Mouse (Mus musculus): ENCODE data around the gene Rffl. TPM values are rescaled to one million over a fixed set of nuclear protein-coding genes. Genes with fewer than 3 reads are reported as not detected.

The Rffl gene
- polyA plus RNA-seq, 1 experiment from 2014 or later = 12.8 TPM

DNA sequence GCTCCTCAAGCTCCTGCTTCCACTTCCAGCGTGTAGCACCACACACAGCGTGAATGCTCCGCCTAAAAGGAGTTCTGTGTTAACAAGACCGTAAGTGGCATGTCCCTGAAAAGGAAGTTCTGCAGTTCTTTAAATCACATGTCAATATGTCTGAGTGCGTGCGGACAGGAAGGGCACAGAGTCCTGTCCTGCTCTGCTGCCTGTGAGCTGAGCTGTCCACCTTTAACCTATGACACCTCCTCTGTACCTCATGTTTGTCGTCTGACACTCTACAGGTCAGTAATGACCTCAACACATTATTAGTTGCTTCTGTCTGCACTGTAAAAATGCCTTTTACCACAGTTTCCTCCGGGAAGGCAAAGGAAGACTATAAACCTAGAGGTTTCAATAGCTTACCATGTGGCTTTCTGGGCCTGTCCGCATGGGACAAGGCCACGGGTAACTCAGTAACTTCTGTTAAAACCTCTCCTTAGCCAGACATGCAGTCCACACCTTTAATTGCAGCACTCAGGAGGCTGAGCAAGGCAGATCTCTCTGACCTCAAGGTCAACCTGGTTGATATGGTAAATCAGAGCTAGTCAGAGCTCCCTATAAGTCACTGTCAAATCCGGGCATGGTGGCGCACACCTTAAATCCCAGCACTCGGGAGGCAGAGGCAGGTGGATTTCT, 50.1 kb downstream of the Rffl start:
- Histone ChIP-seq H3K9ac (replicated peaks; ENCODE audit: low read length) (no peak overlapping the region), H3K4me3 (ENCODE audit: low read depth, low read length) (no peak overlapping the region), H3K9me3 (replicated peaks; ENCODE audit: control insufficient read depth, low read length) (no peaks in the 10 kb centered on the region), H3K27me3 (ENCODE audit: control insufficient read depth, insufficient read depth, low read length) (no peaks in the 10 kb centered on the region), H3K36me3 (replicated peaks; ENCODE audit: control insufficient read depth, insufficient read depth, low read depth, low read length) (no peaks in the 10 kb centered on the region), H3K4me1 (ENCODE audit: control insufficient read depth, insufficient read depth, low read length) (no peaks in the 10 kb centered on the region), H3K27ac (replicated peaks; ENCODE audit: low read depth, low read length) (no peak overlapping the region), H3K4me2 (ENCODE audit: low read depth, low read length) (no peak overlapping the region)
- DNase-seq (ENCODE audit: low spot score) = no peak
- WGBS = 81% methylated on average over 13 of the region's 13 CpGs
- ATAC-seq (replicated peaks; ENCODE audit: insufficient number of reproducible peaks, low FRiP score, low TSS enrichment, low read depth) = no peak

DNA sequence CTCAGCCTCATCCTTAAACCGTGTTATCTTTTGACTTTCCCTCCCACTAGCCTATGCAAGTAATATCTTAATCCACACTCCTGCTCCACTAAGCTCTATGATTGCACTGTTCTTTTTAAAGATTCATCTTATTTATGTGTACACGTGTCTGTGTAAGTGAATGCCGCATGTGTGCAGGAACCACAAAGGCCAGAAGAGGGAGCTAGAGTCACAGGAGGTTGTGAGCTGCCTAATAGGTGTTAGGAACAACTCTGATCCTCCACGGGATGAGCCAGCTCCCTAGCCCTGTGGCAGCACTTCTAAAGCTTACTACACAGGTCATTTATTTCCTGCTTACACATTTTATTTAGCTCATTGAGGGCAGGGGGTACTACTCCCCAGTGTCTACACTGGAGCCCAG, 51.7 kb downstream of the Rffl start:
- H3K9ac ChIP-seq (replicated peaks; ENCODE audit: low read length) = no peak overlapping the region
- no peaks in the 10 kb centered on the region for H3K27me3 ChIP-seq (ENCODE audit: control insufficient read depth, insufficient read depth, low read length)
- no peak overlapping the region for H3K27ac ChIP-seq (replicated peaks; ENCODE audit: low read depth, low read length)
- no peaks in the 10 kb centered on the region for H3K36me3 ChIP-seq (replicated peaks; ENCODE audit: control insufficient read depth, insufficient read depth, low read depth, low read length)
- no peak for ATAC-seq (replicated peaks; ENCODE audit: insufficient number of reproducible peaks, low FRiP score, low TSS enrichment, low read depth)
- H3K4me1 ChIP-seq (ENCODE audit: control insufficient read depth, insufficient read depth, low read length) = no peaks in the 10 kb centered on the region
- no peaks in the 10 kb centered on the region for H3K9me3 ChIP-seq (replicated peaks; ENCODE audit: control insufficient read depth, low read length)
- H3K4me2 ChIP-seq (ENCODE audit: low read depth, low read length) = no peak overlapping the region
- DNase-seq (ENCODE audit: low spot score) = peak; percentile 60
- 55% methylated on average over 4 of the region's 4 CpGs for WGBS
- H3K4me3 ChIP-seq (ENCODE audit: low read depth, low read length) = no peak overlapping the region

DNA sequence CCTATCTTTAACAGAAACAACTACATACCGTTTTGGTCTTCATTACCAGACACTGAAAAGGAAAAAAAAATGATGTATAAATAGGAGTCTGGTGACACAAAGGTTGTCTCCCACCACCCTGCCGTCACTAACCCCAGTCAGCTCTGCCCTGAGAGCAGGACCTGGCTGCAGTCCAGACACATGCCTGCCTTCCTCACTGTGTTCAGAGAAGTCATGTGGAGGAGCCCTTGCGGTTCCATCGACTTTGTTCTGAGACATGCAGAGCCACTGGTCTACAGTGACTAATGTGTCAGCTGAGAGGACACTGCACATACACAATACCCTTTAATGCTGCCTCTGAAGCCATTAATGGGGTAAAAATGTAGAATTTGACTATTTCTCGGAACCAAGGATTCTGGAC, 62.5 kb downstream of the Rffl start:
- no peak overlapping the region for H3K4me2 ChIP-seq (ENCODE audit: low read depth, low read length)
- H3K27ac ChIP-seq (replicated peaks; ENCODE audit: low read depth, low read length) = no peak overlapping the region
- no peaks in the 10 kb centered on the region for H3K9me3 ChIP-seq (replicated peaks; ENCODE audit: control insufficient read depth, low read length)
- no peak overlapping the region for H3K9ac ChIP-seq (replicated peaks; ENCODE audit: low read length)
- ATAC-seq (replicated peaks; ENCODE audit: insufficient number of reproducible peaks, low FRiP score, low TSS enrichment, low read depth) (no peak), DNase-seq (ENCODE audit: low spot score) (no peak)
- WGBS = 85% methylated on average over 5 of the region's 5 CpGs
- H3K27me3 ChIP-seq (ENCODE audit: control insufficient read depth, insufficient read depth, low read length) = no peaks in the 10 kb centered on the region
- no peak overlapping the region for H3K4me3 ChIP-seq (ENCODE audit: low read depth, low read length)
- H3K4me1 ChIP-seq (ENCODE audit: control insufficient read depth, insufficient read depth, low read length) = no peaks in the 10 kb centered on the region
- no peaks in the 10 kb centered on the region; the same call in 1 of the 2 replicates for H3K36me3 ChIP-seq (replicated peaks; ENCODE audit: control insufficient read depth, insufficient read depth, low read depth, low read length)

DNA sequence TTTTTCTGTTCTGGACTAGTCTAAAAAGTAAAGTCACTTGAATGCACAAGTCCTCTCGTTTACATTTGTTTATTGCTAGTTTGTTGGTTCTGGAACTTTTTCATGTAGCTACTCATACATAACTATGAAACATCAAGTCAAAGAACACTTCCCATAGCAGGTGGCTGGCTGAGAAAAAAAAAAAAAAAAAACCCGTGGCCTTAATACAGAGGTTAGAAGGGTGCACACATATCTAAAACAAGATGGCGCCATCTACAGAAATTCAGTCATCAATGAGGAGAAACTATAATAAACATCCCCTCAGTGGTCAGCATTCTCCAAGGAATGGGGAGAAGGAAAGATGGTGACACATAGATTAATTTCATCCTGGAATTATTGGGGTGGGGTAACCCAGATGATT, 63.6 kb downstream of the Rffl start:
- ATAC-seq (replicated peaks; ENCODE audit: insufficient number of reproducible peaks, low FRiP score, low TSS enrichment, low read depth) = no peak
- DNase-seq (ENCODE audit: low spot score) = no peak
- peaks cover 5% of the 10 kb centered on the region for H3K36me3 ChIP-seq (replicated peaks; ENCODE audit: control insufficient read depth, insufficient read depth, low read depth, low read length)
- H3K4me3 ChIP-seq (ENCODE audit: low read depth, low read length) = no peak overlapping the region
- no peaks in the 10 kb centered on the region for H3K4me1 ChIP-seq (ENCODE audit: control insufficient read depth, insufficient read depth, low read length)
- no peaks in the 10 kb centered on the region for H3K27me3 ChIP-seq (ENCODE audit: control insufficient read depth, insufficient read depth, low read length)
- no peaks in the 10 kb centered on the region for H3K9me3 ChIP-seq (replicated peaks; ENCODE audit: control insufficient read depth, low read length)
- H3K4me2 ChIP-seq (ENCODE audit: low read depth, low read length) = no peak overlapping the region
- no peak overlapping the region for H3K27ac ChIP-seq (replicated peaks; ENCODE audit: low read depth, low read length)
- no peak overlapping the region for H3K9ac ChIP-seq (replicated peaks; ENCODE audit: low read length)
- 76% methylated on average over 3 of the region's 3 CpGs for WGBS

DNA sequence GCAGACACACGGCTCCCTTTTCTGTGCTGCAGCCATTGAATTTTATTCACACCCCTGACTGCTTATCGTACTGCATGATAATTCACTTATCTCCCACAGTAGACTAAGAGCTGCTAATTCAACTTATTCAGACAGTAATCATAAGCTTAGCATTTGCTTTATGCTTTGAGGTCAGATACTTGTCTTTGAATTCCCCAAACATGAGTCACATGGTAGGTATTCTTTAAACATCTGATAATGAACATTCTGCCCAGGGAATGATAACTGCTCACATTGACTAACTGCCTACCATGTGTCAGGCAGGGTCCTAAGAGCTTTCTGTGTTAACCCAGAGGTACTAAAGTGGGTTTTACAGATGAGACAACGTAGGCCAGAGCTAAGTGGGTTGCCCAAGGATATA, 64.4 kb downstream of the Rffl start:
- ATAC-seq (replicated peaks; ENCODE audit: insufficient number of reproducible peaks, low FRiP score, low TSS enrichment, low read depth) = no peak
- Histone ChIP-seq H3K4me1 (ENCODE audit: control insufficient read depth, insufficient read depth, low read length) (no peaks in the 10 kb centered on the region), H3K4me2 (ENCODE audit: low read depth, low read length) (no peak overlapping the region), H3K27ac (replicated peaks; ENCODE audit: low read depth, low read length) (no peak overlapping the region), H3K36me3 (replicated peaks; ENCODE audit: control insufficient read depth, insufficient read depth, low read depth, low read length) (peaks cover 7% of the 10 kb centered on the region), H3K27me3 (ENCODE audit: control insufficient read depth, insufficient read depth, low read length) (no peaks in the 10 kb centered on the region), H3K9ac (replicated peaks; ENCODE audit: low read length) (no peak overlapping the region), H3K9me3 (replicated peaks; ENCODE audit: control insufficient read depth, low read length) (no peaks in the 10 kb centered on the region), H3K4me3 (ENCODE audit: low read depth, low read length) (no peak overlapping the region)
- no peak for DNase-seq (ENCODE audit: low spot score)
- WGBS = 84% methylated on average over 3 of the region's 3 CpGs

DNA sequence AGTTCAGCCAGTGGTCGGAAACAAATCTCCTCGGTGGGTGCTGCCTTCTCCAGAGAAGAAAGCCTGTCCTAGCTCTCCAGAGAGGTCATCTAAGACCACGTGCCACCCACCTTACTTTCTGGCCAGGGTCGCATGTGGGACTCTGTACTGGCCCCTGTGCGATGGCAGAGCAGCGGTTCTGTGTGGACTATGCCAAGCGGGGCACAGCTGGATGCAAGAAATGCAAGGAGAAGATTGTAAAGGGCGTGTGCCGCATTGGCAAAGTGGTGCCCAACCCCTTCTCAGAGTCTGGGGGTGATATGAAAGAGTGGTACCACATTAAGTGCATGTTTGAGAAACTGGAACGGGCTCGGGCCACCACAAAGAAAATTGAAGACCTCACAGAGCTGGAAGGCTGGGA, 87.6 kb downstream of the Rffl start:
- Histone ChIP-seq H3K4me2 (ENCODE audit: low read depth, low read length) (no peak overlapping the region), H3K4me1 (ENCODE audit: control insufficient read depth, insufficient read depth, low read length) (no peaks in the 10 kb centered on the region; the same call in 1 of the 2 replicates), H3K27ac (replicated peaks; ENCODE audit: low read depth, low read length) (no peak overlapping the region), H3K27me3 (ENCODE audit: control insufficient read depth, insufficient read depth, low read length) (no peaks in the 10 kb centered on the region), H3K9me3 (replicated peaks; ENCODE audit: control insufficient read depth, low read length) (no peaks in the 10 kb centered on the region), H3K4me3 (ENCODE audit: low read depth, low read length) (no peak overlapping the region), H3K36me3 (replicated peaks; ENCODE audit: control insufficient read depth, insufficient read depth, low read depth, low read length) (no peaks in the 10 kb centered on the region), H3K9ac (replicated peaks; ENCODE audit: low read length) (no peak overlapping the region)
- WGBS = 95% methylated on average over 11 of the region's 11 CpGs
- ATAC-seq (replicated peaks; ENCODE audit: insufficient number of reproducible peaks, low FRiP score, low TSS enrichment, low read depth) = no peak
- DNase-seq (ENCODE audit: low spot score) = no peak

DNA sequence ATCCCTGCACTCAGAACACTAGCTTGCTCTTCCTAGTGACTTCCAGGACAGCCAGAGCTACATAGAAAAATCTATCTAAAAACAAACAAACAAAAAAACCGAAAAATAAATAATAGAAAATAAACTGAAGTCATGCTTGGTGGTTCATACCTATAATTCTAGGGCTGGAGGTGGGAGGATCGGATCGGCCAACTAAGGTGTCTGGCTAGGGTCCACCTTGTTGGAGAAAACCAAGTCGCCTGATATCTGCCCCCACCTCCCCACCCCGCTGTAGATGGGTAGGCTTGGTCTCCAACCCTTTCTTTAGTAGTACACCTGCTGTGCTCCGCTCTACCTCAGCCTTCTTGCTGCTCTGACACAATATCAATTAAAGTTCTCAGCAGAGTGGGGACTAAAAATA, 88.8 kb downstream of the Rffl start:
- Histone ChIP-seq H3K9me3 (replicated peaks; ENCODE audit: control insufficient read depth, low read length) (no peaks in the 10 kb centered on the region), H3K27ac (replicated peaks; ENCODE audit: low read depth, low read length) (no peak overlapping the region), H3K27me3 (ENCODE audit: control insufficient read depth, insufficient read depth, low read length) (no peaks in the 10 kb centered on the region), H3K4me1 (ENCODE audit: control insufficient read depth, insufficient read depth, low read length) (no peaks in the 10 kb centered on the region; the same call in 1 of the 2 replicates), H3K9ac (replicated peaks; ENCODE audit: low read length) (peak overlapping the region; percentile 94), H3K4me2 (ENCODE audit: low read depth, low read length) (peak overlapping the region; percentile 46), H3K36me3 (replicated peaks; ENCODE audit: control insufficient read depth, insufficient read depth, low read depth, low read length) (no peaks in the 10 kb centered on the region), H3K4me3 (ENCODE audit: low read depth, low read length) (peak overlapping the region; percentile 90)
- DNase-seq (ENCODE audit: low spot score) (no peak), ATAC-seq (replicated peaks; ENCODE audit: insufficient number of reproducible peaks, low FRiP score, low TSS enrichment, low read depth) (no peak)
- WGBS = 47% methylated on average over 6 of the region's 6 CpGs

DNA sequence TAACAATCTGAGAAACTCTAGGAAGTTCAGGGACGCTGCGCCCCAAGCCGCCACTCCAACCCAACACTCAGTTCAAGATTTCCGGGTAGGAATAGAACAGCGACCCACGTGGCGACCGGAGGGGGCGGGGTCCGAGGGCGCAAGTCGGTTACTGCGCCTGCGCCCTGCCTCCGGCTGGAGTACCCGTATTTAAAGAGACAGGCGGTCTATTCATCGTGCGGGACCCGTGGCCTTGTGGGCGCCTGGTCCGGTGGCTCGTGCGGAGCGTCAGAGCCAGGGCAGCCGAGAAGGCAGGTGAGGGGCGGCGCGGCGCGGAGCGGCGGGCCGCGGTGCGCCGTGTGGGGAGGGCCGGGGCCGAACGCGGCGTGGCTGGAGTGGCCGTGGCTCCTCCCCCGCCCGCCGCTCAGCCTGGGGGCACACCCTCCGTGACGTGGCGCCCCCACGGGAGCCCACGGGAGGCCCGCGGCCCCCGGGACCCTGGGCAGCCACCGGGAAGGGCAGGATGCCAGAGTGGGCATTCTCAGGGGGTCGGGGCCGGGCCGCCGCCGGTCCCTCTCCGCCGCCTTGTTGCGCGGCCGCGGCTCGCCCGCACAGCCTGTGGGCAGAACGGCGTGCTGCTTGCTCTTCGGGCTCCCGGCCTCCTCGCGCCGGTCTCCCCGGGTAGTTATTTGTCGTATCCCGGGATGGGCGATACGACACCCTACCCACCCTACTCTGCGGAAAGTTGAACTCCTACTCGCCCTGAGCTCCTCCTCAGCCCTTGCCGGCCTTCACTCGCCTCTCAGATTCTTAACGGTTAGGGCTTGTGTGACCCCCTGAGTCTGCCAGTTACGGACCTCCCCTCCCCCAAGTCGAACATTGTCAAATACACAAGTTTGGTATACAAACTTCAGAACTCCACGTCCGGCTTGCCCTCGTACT, 89.8 kb downstream of the Rffl start, which contains the start of gene Lig3:
TSS of gene Lig3 (plus strand) at position 126 of the 921 bp plus-strand sequence.
- Histone ChIP-seq H3K4me3 (ENCODE audit: low read depth, low read length) (peak within 1 kb of the TSS; percentile 90), H3K4me2 (ENCODE audit: low read depth, low read length) (peak within 1 kb of the TSS; percentile 55), H3K9me3 (replicated peaks; ENCODE audit: control insufficient read depth, low read length) (no peaks in the 10 kb centered on the region), H3K4me1 (ENCODE audit: control insufficient read depth, insufficient read depth, low read length) (no peaks in the 10 kb centered on the region; the same call in 1 of the 2 replicates), H3K36me3 (replicated peaks; ENCODE audit: control insufficient read depth, insufficient read depth, low read depth, low read length) (no peaks in the 10 kb centered on the region), H3K27ac (replicated peaks; ENCODE audit: low read depth, low read length) (peak within 1 kb of the TSS; percentile 94), H3K27me3 (ENCODE audit: control insufficient read depth, insufficient read depth, low read length) (no peaks in the 10 kb centered on the region), H3K9ac (replicated peaks; ENCODE audit: low read length) (peak within 1 kb of the TSS; percentile 94)
- DNase-seq (ENCODE audit: low spot score) = peak; percentile 96
- WGBS = under 1% methylated on average over 87 of the region's 90 CpGs
- peak; percentile 93 for ATAC-seq (replicated peaks; ENCODE audit: insufficient number of reproducible peaks, low FRiP score, low TSS enrichment, low read depth)

Data from embryonic facial prominence, embryonic 11.5 days (tissue).